Mouse (Mus musculus) heart, embryonic 13.5 days (tissue): ENCODE measurements around the gene Rara. TPM values are rescaled to one million over a fixed set of nuclear protein-coding genes. Genes with fewer than 3 reads are reported as not detected.

Experiments
- ATAC-seq: fragments of 200-750 bp; cut with Nextera tagmentation; 2 replicates; pipeline ENCODE4 v1.8.0; 2017; ENCODE audit warnings: moderate TSS enrichment; ENCODE audit not compliant: insufficient number of reproducible peaks, low FRiP score, low TSS enrichment; ENCODE audit errors: extremely low read depth
- H3K27ac ChIP-seq: fragments of 300-500 bp; sonication (generic); replicated peaks from 2 replicates; pipeline ENCODE4 v1.5.1; 2015; ENCODE audit warnings: moderate library complexity, mild to moderate bottlenecking, inconsistent platforms
- H3K27me3 ChIP-seq: fragments of 300-500 bp; sonication (generic); replicated peaks from 2 replicates; pipeline ENCODE4 v1.6.1; 2015; ENCODE audit warnings: mild to moderate bottlenecking, inconsistent platforms
- H3K36me3 ChIP-seq: fragments of 300-500 bp; sonication (generic); 2 replicates; pipeline ENCODE4 v1.6.1; 2015; ENCODE audit warnings: mild to moderate bottlenecking, inconsistent platforms
- H3K4me1 ChIP-seq: fragments of 300-500 bp; sonication (generic); 2 replicates; pipeline ENCODE4 v1.6.1; 2015; ENCODE audit warnings: inconsistent platforms
- H3K4me2 ChIP-seq: fragments of 300-500 bp; sonication (generic); 2 replicates; pipeline ENCODE4 v1.6.1; 2015; ENCODE audit warnings: inconsistent platforms, mild to moderate bottlenecking, moderate library complexity
- H3K4me3 ChIP-seq: fragments of 300-500 bp; sonication (generic); 2 replicates; pipeline ENCODE4 v1.5.1; 2015; ENCODE audit warnings: moderate library complexity, mild to moderate bottlenecking, inconsistent platforms
- H3K9ac ChIP-seq: fragments of 300-500 bp; sonication (generic); 2 replicates; pipeline ENCODE4 v1.6.1; 2015; ENCODE audit warnings: inconsistent platforms, mild to moderate bottlenecking, moderate library complexity
- H3K9me3 ChIP-seq: fragments of 300-500 bp; sonication (generic); 2 replicates; pipeline ENCODE4 v1.6.1; 2016; ENCODE audit warnings: inconsistent platforms
- WGBS: fragments of 180-500 bp; shearing (Covaris S2); methylation state at CpG from one replicate; pipeline ENCODE4 v1.1.7; 2015; ENCODE audit warnings: mixed read lengths; 5-methylcytosine and 5-hydroxymethylcytosine counted together
- polyA plus RNA-seq: library from polyadenylated mRNA; unstranded; fragments of >200 nt; fragmentation: Nextera tagmentation; extraction: Ambion mirVana; gene quantifications from 2 replicates; pipeline ENCODE4 v1.2.1, GENCODE M21; 2015

The Rara gene
- polyA plus RNA-seq, 1 experiment from 2014 or later, result 27.9 TPM

DNA sequence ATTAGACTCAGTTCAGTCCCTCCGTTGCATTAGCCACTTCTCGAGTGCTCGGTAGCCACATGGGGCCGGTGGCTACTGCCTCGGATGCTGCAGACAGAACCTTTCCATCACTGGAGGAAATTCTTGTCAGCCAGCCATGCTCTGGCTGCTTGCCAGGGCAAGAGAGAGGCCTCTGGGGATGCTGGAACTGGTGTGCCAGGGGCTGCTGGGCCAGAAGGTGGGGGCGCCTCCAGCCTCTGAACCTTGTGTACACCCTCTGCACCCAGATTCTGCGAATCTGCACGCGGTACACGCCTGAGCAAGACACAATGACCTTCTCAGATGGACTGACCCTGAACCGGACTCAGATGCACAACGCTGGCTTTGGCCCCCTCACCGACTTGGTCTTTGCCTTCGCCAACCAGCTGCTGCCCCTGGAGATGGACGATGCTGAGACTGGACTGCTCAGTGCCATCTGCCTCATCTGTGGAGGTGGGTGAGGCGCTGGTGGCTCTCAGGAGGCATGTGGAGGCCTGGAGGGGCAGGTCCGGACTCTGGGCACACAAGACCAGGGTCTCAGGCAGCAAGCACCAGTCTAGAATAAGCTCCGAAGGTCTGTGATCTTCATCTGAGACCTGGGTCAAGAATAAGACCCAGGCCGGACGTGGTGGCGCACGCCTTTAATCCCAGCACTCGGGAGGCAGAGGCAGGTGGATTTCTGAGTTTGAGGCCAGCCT, 43.9 kb downstream of the Rara start:
- Histone ChIP-seq H3K36me3 (peaks cover 92% of the 10 kb centered on the region), H3K4me1 (peaks cover 58% of the 10 kb centered on the region)
- WGBS, result 68% methylated on average over 23 of the region's 23 CpGs

DNA sequence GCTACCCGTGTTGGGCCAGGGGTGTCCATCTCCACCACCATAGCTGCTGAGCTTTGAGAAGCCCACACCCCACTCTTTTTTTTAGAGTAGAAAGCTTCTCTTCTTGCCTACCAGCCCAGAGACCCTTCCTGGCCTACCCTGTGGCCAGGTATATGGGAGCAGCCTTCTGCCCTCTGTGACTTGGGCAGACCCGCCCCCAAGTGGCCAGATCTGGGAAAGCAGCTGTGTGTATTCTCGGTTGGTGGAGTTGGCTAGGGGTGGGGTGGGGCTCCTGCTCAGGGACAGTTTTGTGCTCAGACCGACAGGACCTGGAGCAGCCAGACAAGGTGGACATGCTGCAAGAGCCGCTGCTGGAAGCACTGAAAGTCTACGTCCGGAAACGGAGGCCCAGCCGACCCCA, 44.6 kb downstream of the Rara start:
- Histone ChIP-seq H3K27ac (no peak overlapping the region), H3K4me1 (peaks cover 50% of the 10 kb centered on the region), H3K4me3 (no peak overlapping the region), H3K9me3 (no peaks in the 10 kb centered on the region), H3K27me3 (no peaks in the 10 kb centered on the region), H3K4me2 (no peak overlapping the region), H3K36me3 (peaks cover 84% of the 10 kb centered on the region), H3K9ac (no peak overlapping the region)
- WGBS, result 54% methylated on average over 9 of the region's 9 CpGs
- no peak for ATAC-seq

More for the DNA sequence above, 43.9 kb downstream of the Rara start:
- H3K27me3 ChIP-seq, result no peaks in the 10 kb centered on the region
- peak overlapping the region; percentile 50; the same call in 1 of the 2 replicates for H3K9ac ChIP-seq
- no peak overlapping the region for H3K4me3 ChIP-seq
- H3K9me3 ChIP-seq, result no peaks in the 10 kb centered on the region
- ATAC-seq, result no peak
- H3K27ac ChIP-seq, result peak overlapping the region; percentile 46
- no peak overlapping the region for H3K4me2 ChIP-seq

GRCm38 (mm10) chr11:98972801-98973360, 45.3 kb downstream of the Rara start:
- H3K9ac ChIP-seq, result no peak overlapping the region
- WGBS, result 83% methylated on average over 9 of the region's 9 CpGs
- no peak overlapping the region for H3K4me3 ChIP-seq
- peaks cover 44% of the 10 kb centered on the region for H3K4me1 ChIP-seq
- H3K27me3 ChIP-seq, result no peaks in the 10 kb centered on the region
- peaks cover 78% of the 10 kb centered on the region for H3K36me3 ChIP-seq
- ATAC-seq, result no peak
- H3K27ac ChIP-seq, result no peak overlapping the region
- H3K4me2 ChIP-seq, result no peak overlapping the region
- H3K9me3 ChIP-seq, result no peaks in the 10 kb centered on the region

GRCm38 (mm10) chr11:98973584-98973983, 46.0 kb downstream of the Rara start:
- Histone ChIP-seq H3K4me1 (peaks cover 37% of the 10 kb centered on the region), H3K27ac (no peak overlapping the region), H3K36me3 (peaks cover 71% of the 10 kb centered on the region), H3K27me3 (no peaks in the 10 kb centered on the region), H3K4me3 (no peak overlapping the region), H3K4me2 (no peak overlapping the region), H3K9me3 (no peaks in the 10 kb centered on the region), H3K9ac (no peak overlapping the region)
- WGBS, result 77% methylated on average over 13 of the region's 14 CpGs
- 0 out of 2 replicates have a peak, but pooled peaks have one; percentile 17 for ATAC-seq

GRCm38 (mm10) chr11:98974213-98974612, 46.6 kb downstream of the Rara start:
- H3K27me3 ChIP-seq, result no peaks in the 10 kb centered on the region
- ATAC-seq, result no peak

DNA sequence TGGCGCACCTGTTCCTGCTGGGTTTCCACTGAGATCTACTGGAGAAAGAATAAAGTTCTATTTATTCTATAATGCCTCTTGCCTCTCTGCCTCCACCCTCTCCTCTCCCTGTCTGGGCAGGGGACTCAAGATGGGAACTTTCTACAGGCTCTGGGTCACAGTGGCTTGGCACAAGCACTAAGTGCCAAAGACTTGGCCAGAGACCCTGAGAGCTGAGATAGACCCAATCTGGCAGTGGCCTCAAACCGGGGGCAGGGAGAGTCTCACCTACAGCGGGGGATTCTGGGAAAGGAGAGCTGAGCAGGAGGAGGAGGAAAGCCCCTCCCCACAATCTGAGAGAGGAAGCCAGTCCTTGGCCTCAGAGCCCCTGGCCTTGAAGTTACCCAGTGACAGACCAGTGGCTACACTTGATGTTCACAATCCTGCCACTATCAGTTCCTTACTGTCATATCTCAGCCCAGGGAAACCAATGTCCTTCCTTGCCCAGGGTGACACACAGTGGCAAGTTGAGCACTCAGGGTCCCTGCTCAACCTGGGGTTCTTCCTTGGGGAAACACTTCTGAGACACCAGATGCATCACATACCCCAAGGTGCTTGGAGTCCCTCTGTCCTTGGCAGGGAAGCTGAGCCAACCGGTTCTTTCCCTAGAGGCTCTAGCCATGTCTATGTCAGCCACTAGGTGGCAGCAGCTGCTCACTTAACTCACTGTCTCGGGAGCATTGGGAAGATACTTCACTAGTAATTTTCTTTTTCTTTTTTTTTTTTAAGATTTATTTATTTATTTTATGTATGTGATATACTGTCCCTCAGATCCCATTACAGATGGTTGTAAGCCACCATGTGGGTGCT, 47.5 kb downstream of the Rara start:
- 45% methylated on average over 5 of the region's 5 CpGs for WGBS
- no peak for ATAC-seq
- no peak overlapping the region for H3K4me2 ChIP-seq
- H3K4me1 ChIP-seq, result peaks cover 22% of the 10 kb centered on the region
- 0 out of 2 replicates have a peak overlapping the region, but pooled peaks have one; percentile 13 for H3K9ac ChIP-seq
- H3K27me3 ChIP-seq, result peaks cover 5% of the 10 kb centered on the region
- peaks cover 58% of the 10 kb centered on the region for H3K36me3 ChIP-seq
- H3K9me3 ChIP-seq, result no peaks in the 10 kb centered on the region
- H3K4me3 ChIP-seq, result no peak overlapping the region
- H3K27ac ChIP-seq, result no peak overlapping the region

More at GRCm38 (mm10) chr11:98974213-98974612, 46.6 kb downstream of the Rara start:
- no peaks in the 10 kb centered on the region for H3K9me3 ChIP-seq
- no peak overlapping the region for H3K9ac ChIP-seq
- H3K36me3 ChIP-seq, result peaks cover 66% of the 10 kb centered on the region
- peaks cover 30% of the 10 kb centered on the region for H3K4me1 ChIP-seq
- H3K4me2 ChIP-seq, result no peak overlapping the region
- 83% methylated on average over 6 of the region's 6 CpGs for WGBS
- H3K27ac ChIP-seq, result no peak overlapping the region
- no peak overlapping the region for H3K4me3 ChIP-seq

- Histone ChIP-seq H3K27me3 (peaks cover 40% of the 10 kb centered on the region), H3K4me1 (peaks cover 21% of the 10 kb centered on the region), H3K27ac (no peak overlapping the region), H3K9me3 (no peaks in the 10 kb centered on the region), H3K4me3 (no peak overlapping the region), H3K4me2 (no peak overlapping the region), H3K36me3 (peaks cover 22% of the 10 kb centered on the region), H3K9ac (no peak overlapping the region)
- ATAC-seq, result no peak
- 56% methylated on average over 15 of the region's 15 CpGs for WGBS
These were observed 51.0 kb downstream of the Rara start for GRCm38 (mm10) chr11:98978526-98979148.

- WGBS, result 67% methylated on average over 4 of the region's 5 CpGs
- H3K27me3 ChIP-seq, result peaks cover 40% of the 10 kb centered on the region
- no peaks in the 10 kb centered on the region for H3K9me3 ChIP-seq
- peaks cover 15% of the 10 kb centered on the region for H3K36me3 ChIP-seq
- no peak overlapping the region for H3K27ac ChIP-seq
- H3K9ac ChIP-seq, result no peak overlapping the region
- H3K4me1 ChIP-seq, result peaks cover 23% of the 10 kb centered on the region
- ATAC-seq, result no peak
- no peak overlapping the region for H3K4me2 ChIP-seq
- no peak overlapping the region for H3K4me3 ChIP-seq
These were observed 51.7 kb downstream of the Rara start for GRCm38 (mm10) chr11:98979356-98979755.

GRCm38 (mm10) chr11:98981289-98981996, 53.8 kb downstream of the Rara start:
- ATAC-seq, result no peak
- H3K27ac ChIP-seq, result peak overlapping the region; percentile 42; the same call in 1 of the 2 replicates
- H3K4me3 ChIP-seq, result peak overlapping the region; percentile 69
- WGBS, result 31% methylated on average over 20 of the region's 20 CpGs
- no peaks in the 10 kb centered on the region for H3K36me3 ChIP-seq
- peaks cover 38% of the 10 kb centered on the region for H3K4me1 ChIP-seq
- H3K27me3 ChIP-seq, result peaks cover 40% of the 10 kb centered on the region
- H3K9me3 ChIP-seq, result no peaks in the 10 kb centered on the region
- H3K4me2 ChIP-seq, result peak overlapping the region; percentile 99
- peak overlapping the region; percentile 85 for H3K9ac ChIP-seq

- ATAC-seq, result no peak
- no peaks in the 10 kb centered on the region for H3K36me3 ChIP-seq
- peaks cover 38% of the 10 kb centered on the region for H3K4me1 ChIP-seq
- WGBS, result under 1% methylated on average over 94 of the region's 94 CpGs
- H3K27me3 ChIP-seq, result peaks cover 40% of the 10 kb centered on the region
- H3K27ac ChIP-seq, result peak overlapping the region; percentile 42; the same call in 1 of the 2 replicates
- H3K4me3 ChIP-seq, result peak overlapping the region; percentile 69
- 0 out of 2 replicates have a peak, but pooled peaks cover 6% of the 10 kb centered on the region for H3K9me3 ChIP-seq
- peak overlapping the region; percentile 85 for H3K9ac ChIP-seq
- H3K4me2 ChIP-seq, result peak overlapping the region; percentile 99
These were observed 54.6 kb downstream of the Rara start for GRCm38 (mm10) chr11:98981997-98982772.
